Mouse (Mus musculus): ENCODE measurements at regions not wholly inside any gene's neighbourhood (a gene's known extent, or its start where the extent isn't known, plus 50 kb on each side); places are given as distances from the start of the nearest gene placed in this dataset.

DNA sequence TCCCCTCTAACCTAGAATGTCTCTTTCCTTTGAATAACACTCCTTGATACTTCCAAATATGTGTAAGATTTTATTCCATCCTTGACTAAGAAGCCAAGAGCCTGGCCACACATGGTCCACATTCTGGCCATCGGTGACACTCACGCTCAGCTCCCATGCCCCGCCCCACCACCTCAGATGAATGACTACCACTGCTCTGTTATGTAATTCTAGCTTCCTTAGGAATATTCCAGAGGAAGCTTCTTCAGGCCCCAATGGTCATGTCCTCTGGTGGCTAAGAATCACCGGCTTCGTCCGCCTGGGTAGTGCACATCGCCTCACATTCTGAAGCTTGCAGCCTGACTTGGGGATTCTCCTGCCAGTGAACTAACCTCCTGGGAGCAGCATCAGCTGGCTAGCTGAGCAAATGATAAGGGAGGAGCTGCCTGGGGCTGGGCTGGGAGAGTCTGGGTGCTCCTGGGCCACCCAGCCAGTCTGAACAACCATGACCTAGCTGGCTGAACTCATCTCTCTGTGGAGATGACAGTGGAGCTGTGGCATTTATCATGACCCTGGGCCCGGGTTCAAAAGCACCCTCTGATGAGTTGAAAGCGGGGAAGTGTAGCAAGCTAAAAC lies 413.1 kb downstream of the Cbln4 start:
- no peak for TF ChIP-seq POLR2A (IDR thresholded peaks at IDR 0.05; ENCODE audit: insufficient read depth, low read length)
- no peak for TF ChIP-seq CTCF (IDR thresholded peaks at IDR 0.05; ENCODE audit: low read depth, low read length)
- TF ChIP-seq EP300 (IDR thresholded peaks at IDR 0.05; ENCODE audit: insufficient read depth, low read depth, low read length) = no peak
- Histone ChIP-seq H3K27ac (ENCODE audit: insufficient read depth, low read length) (no peak overlapping the region), H3K9me3 (replicated peaks; ENCODE audit: control insufficient read depth, insufficient read depth, low read length, poor library complexity, severe bottlenecking) (no peaks in the 10 kb centered on the region), H3K9ac (ENCODE audit: low read depth, poor library complexity, severe bottlenecking) (no peak overlapping the region), H3K4me3 (ENCODE audit: low read depth, low read length) (no peak overlapping the region), H3K36me3 (ENCODE audit: control insufficient read depth, insufficient read depth, low read length, poor library complexity, severe bottlenecking) (no peaks in the 10 kb centered on the region), H3K4me1 (ENCODE audit: control insufficient read depth, insufficient read depth, low read length) (no peaks in the 10 kb centered on the region), H3K27me3 (ENCODE audit: control insufficient read depth, insufficient read depth, low read length, poor library complexity, severe bottlenecking) (no peaks in the 10 kb centered on the region)

DNA sequence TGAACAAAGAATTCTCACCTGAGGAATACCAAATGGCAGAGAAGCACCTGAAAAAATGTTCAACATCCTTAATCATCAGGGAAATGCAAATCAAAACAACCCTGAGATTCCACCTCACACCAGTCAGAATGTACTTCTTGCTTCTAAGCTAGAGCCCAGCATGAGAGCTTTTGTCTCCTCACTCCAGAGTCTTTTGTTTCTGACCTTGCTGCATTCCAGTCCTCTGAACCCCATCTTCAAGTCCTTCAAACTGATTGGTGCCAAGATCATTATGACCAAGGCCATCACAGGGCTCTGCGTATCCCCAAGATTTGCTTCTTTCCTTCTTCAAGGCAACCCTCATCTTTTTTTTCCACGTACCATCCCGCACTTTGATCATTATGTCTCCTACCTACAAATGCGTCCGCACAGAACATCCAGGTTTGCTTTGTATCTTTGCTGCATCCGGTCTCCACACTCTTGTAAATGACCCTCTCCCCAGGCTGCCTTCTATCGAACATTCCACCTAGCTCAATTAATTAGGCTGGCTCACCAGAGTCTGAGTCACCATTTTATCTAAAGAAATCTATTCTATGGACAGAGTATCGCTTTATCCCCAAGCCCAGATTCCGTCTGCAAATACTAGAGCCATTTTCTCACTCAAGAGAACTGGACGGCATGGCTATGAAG lies 414.9 kb downstream of the Cbln4 start:
- Histone ChIP-seq H3K9ac (ENCODE audit: low read depth, poor library complexity, severe bottlenecking) (no peak overlapping the region), H3K27me3 (ENCODE audit: control insufficient read depth, insufficient read depth, low read length, poor library complexity, severe bottlenecking) (no peaks in the 10 kb centered on the region), H3K4me1 (ENCODE audit: control insufficient read depth, insufficient read depth, low read length) (no peaks in the 10 kb centered on the region), H3K9me3 (replicated peaks; ENCODE audit: control insufficient read depth, insufficient read depth, low read length, poor library complexity, severe bottlenecking) (no peaks in the 10 kb centered on the region), H3K4me3 (ENCODE audit: low read depth, low read length) (no peak overlapping the region), H3K36me3 (ENCODE audit: control insufficient read depth, insufficient read depth, low read length, poor library complexity, severe bottlenecking) (no peaks in the 10 kb centered on the region), H3K27ac (ENCODE audit: insufficient read depth, low read length) (no peak overlapping the region)
- no peak for TF ChIP-seq EP300 (IDR thresholded peaks at IDR 0.05; ENCODE audit: insufficient read depth, low read depth, low read length)
- no peak for TF ChIP-seq CTCF (IDR thresholded peaks at IDR 0.05; ENCODE audit: low read depth, low read length)

DNA sequence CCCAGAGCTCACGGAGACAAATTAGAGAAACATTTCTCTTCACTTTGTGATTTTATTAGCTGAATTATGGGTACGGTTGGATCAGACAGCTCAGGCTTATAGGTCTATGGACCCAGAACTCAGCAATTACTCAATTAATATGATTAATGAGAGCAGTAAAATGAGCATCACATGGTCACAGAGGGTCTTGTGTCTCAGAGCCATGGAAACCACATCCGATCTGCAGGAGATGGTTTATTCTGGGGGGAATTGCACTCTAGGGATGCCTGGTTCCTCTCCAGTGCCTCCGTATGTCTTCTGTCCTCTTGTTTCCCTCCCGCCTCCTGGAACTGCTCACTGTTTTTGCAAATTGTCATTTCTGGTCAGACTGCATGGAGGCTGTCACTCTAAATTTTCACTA lies 422.6 kb downstream of the Cbln4 start:
- H3K36me3 ChIP-seq (ENCODE audit: control insufficient read depth, insufficient read depth, low read length, poor library complexity, severe bottlenecking) = no peaks in the 10 kb centered on the region
- no peaks in the 10 kb centered on the region for H3K4me1 ChIP-seq (ENCODE audit: control insufficient read depth, insufficient read depth, low read length)
- no peak overlapping the region for H3K9ac ChIP-seq (ENCODE audit: low read depth, poor library complexity, severe bottlenecking)
- no peak overlapping the region for H3K4me3 ChIP-seq (ENCODE audit: low read depth, low read length)
- H3K27ac ChIP-seq (ENCODE audit: insufficient read depth, low read length) = no peak overlapping the region
- no peaks in the 10 kb centered on the region for H3K9me3 ChIP-seq (replicated peaks; ENCODE audit: control insufficient read depth, insufficient read depth, low read length, poor library complexity, severe bottlenecking)
- no peak for TF ChIP-seq CTCF (IDR thresholded peaks at IDR 0.05; ENCODE audit: low read depth, low read length)
- TF ChIP-seq POLR2A (IDR thresholded peaks at IDR 0.05; ENCODE audit: insufficient read depth, low read length) = no peak
- H3K27me3 ChIP-seq (ENCODE audit: control insufficient read depth, insufficient read depth, low read length, poor library complexity, severe bottlenecking) = no peaks in the 10 kb centered on the region

DNA sequence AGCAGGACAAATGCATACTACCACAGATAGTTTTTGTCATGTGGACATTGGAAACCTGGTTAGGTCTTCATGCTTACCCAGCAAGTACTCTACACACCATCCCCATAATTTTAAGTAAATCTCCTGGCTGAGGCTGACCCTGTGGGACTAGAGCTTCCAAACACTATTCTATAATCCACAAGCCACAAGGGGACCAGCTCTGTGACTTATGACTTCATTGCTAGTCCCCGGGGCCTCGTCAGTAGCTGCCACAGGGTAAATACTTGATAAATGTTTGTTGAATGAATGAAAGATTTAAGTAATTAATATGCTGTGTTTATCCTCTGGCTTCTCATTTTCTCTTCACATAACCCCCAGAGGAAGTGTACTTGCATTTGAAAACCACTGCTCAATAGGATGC lies 423.0 kb downstream of the Cbln4 start:
- no peaks in the 10 kb centered on the region for H3K4me1 ChIP-seq (ENCODE audit: control insufficient read depth, insufficient read depth, low read length)
- no peak overlapping the region for H3K27ac ChIP-seq (ENCODE audit: insufficient read depth, low read length)
- no peaks in the 10 kb centered on the region for H3K36me3 ChIP-seq (ENCODE audit: control insufficient read depth, insufficient read depth, low read length, poor library complexity, severe bottlenecking)
- no peak for TF ChIP-seq EP300 (IDR thresholded peaks at IDR 0.05; ENCODE audit: insufficient read depth, low read depth, low read length)
- TF ChIP-seq POLR2A (IDR thresholded peaks at IDR 0.05; ENCODE audit: insufficient read depth, low read length) = no peak
- TF ChIP-seq CTCF (IDR thresholded peaks at IDR 0.05; ENCODE audit: low read depth, low read length) = no peak
- H3K9ac ChIP-seq (ENCODE audit: low read depth, poor library complexity, severe bottlenecking) = no peak overlapping the region
- no peak overlapping the region for H3K4me3 ChIP-seq (ENCODE audit: low read depth, low read length)
- H3K27me3 ChIP-seq (ENCODE audit: control insufficient read depth, insufficient read depth, low read length, poor library complexity, severe bottlenecking) = no peaks in the 10 kb centered on the region
- H3K9me3 ChIP-seq (replicated peaks; ENCODE audit: control insufficient read depth, insufficient read depth, low read length, poor library complexity, severe bottlenecking) = no peaks in the 10 kb centered on the region

DNA sequence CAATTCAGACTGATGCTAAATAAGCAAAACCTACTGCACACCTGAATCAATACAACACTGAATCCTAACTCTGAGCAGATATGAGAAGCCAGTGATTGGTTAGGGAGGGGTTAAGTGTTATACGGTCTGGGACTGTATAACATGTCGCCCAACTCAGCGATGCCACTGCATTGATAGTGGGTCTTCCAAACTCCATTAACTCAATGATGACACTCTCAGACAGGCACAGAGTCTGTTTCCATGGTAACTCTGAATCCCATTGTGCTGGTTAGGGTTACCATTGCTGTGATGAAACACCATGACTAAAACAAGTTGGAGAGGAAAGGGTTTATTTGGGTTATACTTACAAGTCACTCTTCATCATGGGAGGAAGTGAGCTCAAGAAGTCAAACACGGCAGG lies 424.5 kb downstream of the Cbln4 start:
- no peak overlapping the region for H3K4me3 ChIP-seq (ENCODE audit: low read depth, low read length)
- H3K9ac ChIP-seq (ENCODE audit: low read depth, poor library complexity, severe bottlenecking) = no peak overlapping the region
- TF ChIP-seq CTCF (IDR thresholded peaks at IDR 0.05; ENCODE audit: low read depth, low read length) = no peak
- TF ChIP-seq POLR2A (IDR thresholded peaks at IDR 0.05; ENCODE audit: insufficient read depth, low read length) = no peak
- no peak for TF ChIP-seq EP300 (IDR thresholded peaks at IDR 0.05; ENCODE audit: insufficient read depth, low read depth, low read length)
- no peaks in the 10 kb centered on the region for H3K36me3 ChIP-seq (ENCODE audit: control insufficient read depth, insufficient read depth, low read length, poor library complexity, severe bottlenecking)
- H3K27ac ChIP-seq (ENCODE audit: insufficient read depth, low read length) = no peak overlapping the region
- no peaks in the 10 kb centered on the region for H3K9me3 ChIP-seq (replicated peaks; ENCODE audit: control insufficient read depth, insufficient read depth, low read length, poor library complexity, severe bottlenecking)
- H3K27me3 ChIP-seq (ENCODE audit: control insufficient read depth, insufficient read depth, low read length, poor library complexity, severe bottlenecking) = no peaks in the 10 kb centered on the region
- H3K4me1 ChIP-seq (ENCODE audit: control insufficient read depth, insufficient read depth, low read length) = no peaks in the 10 kb centered on the region

DNA sequence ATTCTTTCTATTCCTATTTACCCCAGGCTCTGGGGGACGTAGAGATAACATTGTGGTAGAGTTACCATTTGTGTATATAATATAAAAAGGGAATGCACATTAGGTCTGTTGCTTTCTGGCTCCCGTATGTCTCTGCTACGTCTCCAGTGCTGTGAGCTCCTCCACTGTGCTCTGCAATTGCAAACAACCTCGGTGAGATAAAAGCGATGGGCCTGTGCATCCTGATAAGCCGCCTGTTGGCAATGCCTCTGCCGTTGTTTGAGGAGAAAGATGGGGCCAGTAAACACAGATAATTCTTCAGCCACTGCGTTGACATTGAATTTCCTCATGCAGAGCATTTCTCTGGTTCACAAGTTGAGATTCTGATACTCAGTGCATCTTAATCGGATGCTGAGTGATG lies 424.9 kb downstream of the Cbln4 start:
- H3K27ac ChIP-seq (ENCODE audit: insufficient read depth, low read length) = no peak overlapping the region
- TF ChIP-seq CTCF (IDR thresholded peaks at IDR 0.05; ENCODE audit: low read depth, low read length) (no peak), POLR2A (IDR thresholded peaks at IDR 0.05; ENCODE audit: insufficient read depth, low read length) (no peak), EP300 (IDR thresholded peaks at IDR 0.05; ENCODE audit: insufficient read depth, low read depth, low read length) (no peak)
- no peak overlapping the region for H3K9ac ChIP-seq (ENCODE audit: low read depth, poor library complexity, severe bottlenecking)
- H3K9me3 ChIP-seq (replicated peaks; ENCODE audit: control insufficient read depth, insufficient read depth, low read length, poor library complexity, severe bottlenecking) = no peaks in the 10 kb centered on the region
- no peaks in the 10 kb centered on the region for H3K4me1 ChIP-seq (ENCODE audit: control insufficient read depth, insufficient read depth, low read length)
- H3K36me3 ChIP-seq (ENCODE audit: control insufficient read depth, insufficient read depth, low read length, poor library complexity, severe bottlenecking) = no peaks in the 10 kb centered on the region
- no peak overlapping the region for H3K4me3 ChIP-seq (ENCODE audit: low read depth, low read length)
- H3K27me3 ChIP-seq (ENCODE audit: control insufficient read depth, insufficient read depth, low read length, poor library complexity, severe bottlenecking) = no peaks in the 10 kb centered on the region

All from ES-Bruce4 (cell line).